Mouse (Mus musculus) limb, embryonic 14.5 days (tissue): Measurements from ENCODE around the gene Spryd3. TPM values are rescaled to one million over a fixed set of nuclear protein-coding genes. Genes with fewer than 3 reads are reported as not detected.

Experiments used
- ATAC-seq: fragments of 200-750 bp; cut with Nextera tagmentation; 2 replicates; pipeline ENCODE4 v1.8.0; 2017; ENCODE audit warnings: low read depth, moderate number of reproducible peaks, moderate TSS enrichment; ENCODE audit not compliant: low FRiP score
- DNase-seq: peaks from one replicate; pipeline ENCODE4 v3.0.0-alpha.2; 2015; ENCODE audit warnings: low spot score
- H3K27ac ChIP-seq: fragments of 300-500 bp; sonication (generic); replicated peaks from 2 replicates; pipeline ENCODE4 v1.5.1; 2014; ENCODE audit warnings: low read depth, mild to moderate bottlenecking, low read length, moderate library complexity, mixed read lengths
- H3K27me3 ChIP-seq: fragments of 300-500 bp; sonication (generic); 2 replicates; pipeline ENCODE4 v1.6.1; 2014; ENCODE audit warnings: low read length, mixed read lengths; ENCODE audit not compliant: control insufficient read depth, insufficient read depth
- H3K36me3 ChIP-seq: fragments of 300-500 bp; sonication (generic); 2 replicates; pipeline ENCODE4 v1.6.1; 2014; ENCODE audit warnings: mild to moderate bottlenecking, low read length, moderate library complexity, mixed read lengths; ENCODE audit not compliant: control insufficient read depth, insufficient read depth
- H3K4me1 ChIP-seq: fragments of 300-500 bp; sonication (generic); 2 replicates; pipeline ENCODE4 v1.6.1; 2014; ENCODE audit warnings: antibody characterized with exemption, low read length, mixed read lengths; ENCODE audit not compliant: control insufficient read depth, insufficient read depth
- H3K4me2 ChIP-seq: fragments of 300-500 bp; sonication (generic); replicated peaks from 2 replicates; pipeline ENCODE4 v1.6.1; 2014; ENCODE audit warnings: low read depth, mild to moderate bottlenecking, low read length, moderate library complexity; ENCODE audit not compliant: severe bottlenecking
- H3K4me3 ChIP-seq: fragments of 300-500 bp; sonication (generic); replicated peaks from 2 replicates; pipeline ENCODE4 v1.5.1; 2014; ENCODE audit warnings: low read length
- H3K9ac ChIP-seq: fragments of 300-500 bp; sonication (generic); 2 replicates; pipeline ENCODE4 v1.6.1; 2014; ENCODE audit warnings: mild to moderate bottlenecking, low read depth, low read length, moderate library complexity; ENCODE audit not compliant: severe bottlenecking
- H3K9me3 ChIP-seq: fragments of 300-500 bp; sonication (generic); 2 replicates; pipeline ENCODE4 v1.6.1; 2016; ENCODE audit warnings: low read length; ENCODE audit not compliant: control insufficient read depth
- POLR2A ChIP-seq: fragments of 200-500 bp; IDR thresholded peaks from 2 replicates; pipeline ENCODE4 v1.8.0; 2012; ENCODE audit warnings: inconsistent platforms, mild to moderate bottlenecking, moderate library complexity, borderline replicate concordance; ENCODE audit not compliant: insufficient read depth, insufficient read length; ENCODE audit errors: extremely low read depth
- WGBS: fragments of 180-500 bp; shearing (Covaris S2); extraction: QIAGEN DNeasy Blood & Tissue Kit; methylation state at CpG from one replicate; pipeline ENCODE4 v1.1.7; 2014; 5-methylcytosine and 5-hydroxymethylcytosine counted together
- polyA plus RNA-seq, 2 experiments: library from polyadenylated mRNA; depleted of rRNA in 1 of 2; stranded (reverse) in 1 of 2; unstranded in 1 of 2; fragments of >200 nt; fragmentation: Nextera tagmentation in 1 of 2; extraction: Ambion mirVana in 1 of 2; gene quantifications; 2 replicates each; pipeline versions ENCODE4 v1.2.1 to v1.2.3; 2012 to 2014

Spryd3 gene
- polyA plus RNA-seq, 2 experiments = 18.7 to 37.4 TPM

- H3K9me3 ChIP-seq = no peaks in the 10 kb centered on the region
- H3K4me3 ChIP-seq = peak overlapping the region; percentile 33
- ATAC-seq (no peak), DNase-seq (no peak)
- H3K4me2 ChIP-seq = peak overlapping the region; percentile 78
- peak overlapping the region; percentile 31; the same call in 1 of the 2 replicates for H3K9ac ChIP-seq
- no peak for TF ChIP-seq POLR2A
- H3K27me3 ChIP-seq = no peaks in the 10 kb centered on the region
- H3K4me1 ChIP-seq = peaks cover 53% of the 10 kb centered on the region
- WGBS = 8% methylated on average over 37 of the region's 38 CpGs
- peaks cover 62% of the 10 kb centered on the region for H3K36me3 ChIP-seq
- H3K27ac ChIP-seq = 0 out of 2 replicates have a peak overlapping the region, but pooled peaks have one; percentile 74
Measured at GRCm38 (mm10) chr15:102106754-102107456, 29.1 kb downstream of the Spryd3 start.

GRCm38 (mm10) chr15:102105764-102106730, 30.0 kb downstream of the Spryd3 start:
- peak overlapping the region; percentile 33 for H3K4me3 ChIP-seq
- peak overlapping the region; percentile 31; the same call in 1 of the 2 replicates for H3K9ac ChIP-seq
- peaks cover 60% of the 10 kb centered on the region for H3K4me1 ChIP-seq
- peak overlapping the region; percentile 78 for H3K4me2 ChIP-seq
- no peaks in the 10 kb centered on the region for H3K9me3 ChIP-seq
- H3K27ac ChIP-seq = peak overlapping the region; percentile 74
- no peaks in the 10 kb centered on the region for H3K27me3 ChIP-seq
- ATAC-seq (peak; percentile 10; the same call in 1 of the 2 replicates), DNase-seq (peak; percentile 34)
- peaks cover 54% of the 10 kb centered on the region for H3K36me3 ChIP-seq
- WGBS = 25% methylated on average over 18 of the region's 18 CpGs
- no peak for TF ChIP-seq POLR2A

- H3K27me3 ChIP-seq = no peaks in the 10 kb centered on the region
- H3K4me2 ChIP-seq = peak overlapping the region; percentile 78
- H3K27ac ChIP-seq = peak overlapping the region; percentile 73
- no peak overlapping the region for H3K9ac ChIP-seq
- no peak for TF ChIP-seq POLR2A
- no peak for ATAC-seq
- WGBS = 57% methylated on average over 5 of the region's 5 CpGs
- H3K9me3 ChIP-seq = no peaks in the 10 kb centered on the region
- DNase-seq = no peak
- peaks cover 47% of the 10 kb centered on the region for H3K36me3 ChIP-seq
- peaks cover 63% of the 10 kb centered on the region for H3K4me1 ChIP-seq
- peak overlapping the region; percentile 33 for H3K4me3 ChIP-seq
Measured at GRCm38 (mm10) chr15:102105360-102105759, 30.7 kb downstream of the Spryd3 start.

- Histone ChIP-seq H3K27ac (peak overlapping the region; percentile 97), H3K36me3 (peaks cover 34% of the 10 kb centered on the region), H3K9ac (peak overlapping the region; percentile 64), H3K4me2 (peak overlapping the region; percentile 78), H3K9me3 (no peaks in the 10 kb centered on the region), H3K4me3 (peak overlapping the region; percentile 59), H3K4me1 (peaks cover 66% of the 10 kb centered on the region), H3K27me3 (no peaks in the 10 kb centered on the region)
- DNase-seq (no peak), ATAC-seq (no peak)
- 24% methylated on average over 12 of the region's 12 CpGs for WGBS
- TF ChIP-seq POLR2A = no peak
Measured at GRCm38 (mm10) chr15:102103947-102104555, 32.0 kb downstream of the Spryd3 start.
